Mouse (Mus musculus) ES-E14 (cell line): Measurements from ENCODE around the gene Pla2g16. TPM values are rescaled to one million over a fixed set of nuclear protein-coding genes. Genes with fewer than 3 reads are reported as not detected.
A peak's percentile ranks its signal among the peaks of the same experiment; 100 is the strongest.

Experiments used
- DNase-seq: peaks from one replicate; pipeline ENCODE4 v3.0.0-alpha.2; 2013; ENCODE audit warnings: low read depth, low spot score
- H3K27ac ChIP-seq: 2 replicates; pipeline ENCODE4 v1.5.1; 2012; ENCODE audit warnings: low read depth, mild to moderate bottlenecking, low read length, moderate library complexity, mixed read lengths; ENCODE audit not compliant: poor library complexity, insufficient read depth, severe bottlenecking
- H3K36me3 ChIP-seq: 2 replicates; pipeline ENCODE4 v1.6.1; 2012; ENCODE audit warnings: mild to moderate bottlenecking, low read length, moderate library complexity, mixed read lengths; ENCODE audit not compliant: control insufficient read depth, poor library complexity, insufficient read depth, severe bottlenecking
- H3K4me1 ChIP-seq, 2 experiments: fragments of 150-350 bp in 1 of 2; sonication (generic) in 1 of 2; 2 replicates each; pipeline ENCODE4 v1.6.1; 2012; ENCODE audit warnings: low read length in 2 of 2, mild to moderate bottlenecking in 1 of 2, mixed read lengths in 1 of 2; ENCODE audit not compliant: control insufficient read depth in 2 of 2, insufficient read depth in 2 of 2, poor library complexity in 1 of 2
- H3K4me3 ChIP-seq, 2 experiments: fragments of 150-350 bp in 1 of 2; sonication (generic) in 1 of 2; 2 replicates each; pipeline ENCODE4 v1.5.1; 2012; ENCODE audit warnings: low read length in 2 of 2, low read depth in 1 of 2, mild to moderate bottlenecking in 1 of 2, mixed read lengths in 1 of 2; ENCODE audit not compliant: insufficient read depth in 1 of 2, poor library complexity in 1 of 2, severe bottlenecking in 1 of 2
- H3K9ac ChIP-seq: 2 replicates; pipeline ENCODE4 v1.6.1; 2012; ENCODE audit warnings: low read depth, mild to moderate bottlenecking, low read length, mixed read lengths; ENCODE audit not compliant: poor library complexity, insufficient read depth, severe bottlenecking
- H3K9me3 ChIP-seq: fragments of 150-350 bp; sonication (generic); 2 replicates; pipeline ENCODE4 v1.6.1; 2012; ENCODE audit warnings: low read depth, mild to moderate bottlenecking, low read length; ENCODE audit not compliant: control insufficient read depth, insufficient read depth
- CHD2 ChIP-seq: IDR thresholded peaks from 2 replicates; pipeline ENCODE4 v1.6.1; 2014; ENCODE audit warnings: mild to moderate bottlenecking, low read depth, low read length, inconsistent platforms
- HCFC1 ChIP-seq: IDR thresholded peaks from 2 replicates; pipeline ENCODE4 v1.6.1; 2012; ENCODE audit warnings: low read length, inconsistent platforms, borderline replicate concordance; ENCODE audit not compliant: insufficient read depth
- MAFK ChIP-seq: IDR thresholded peaks from 2 replicates; pipeline ENCODE4 v1.6.1; 2014; ENCODE audit warnings: mild to moderate bottlenecking, low read depth, low read length, inconsistent platforms; ENCODE audit not compliant: insufficient read depth
- ZC3H11A ChIP-seq: IDR thresholded peaks from 2 replicates; pipeline ENCODE4 v1.6.1; 2012; ENCODE audit warnings: low read depth, mild to moderate bottlenecking, inconsistent platforms, low read length, borderline replicate concordance
- ZNF384 ChIP-seq: IDR thresholded peaks from 2 replicates; pipeline ENCODE4 v1.6.1; 2012; ENCODE audit warnings: low read depth, low read length, inconsistent platforms
- in situ Hi-C, 2 experiments: fragments of 600-800 bp; cut with MboI; formaldehyde crosslinking; loops; one replicate each; pipeline ENCODE4 v1.15.1; 2025; ENCODE audit warnings: low sequenced_read_pairs in 2 of 2, inconsistent platforms in 1 of 2; ENCODE audit not compliant: unreplicated experiment in 2 of 2
- total RNA-seq: library from RNA; depleted of rRNA; stranded (reverse); fragments of 300-350 nt; gene quantifications from 2 replicates; pipeline ENCODE4 v1.2.3, GENCODE M21; 2012

The Pla2g16 gene
- total RNA-seq, 1 experiment: 8.3 TPM

- in situ Hi-C loops: no loop called here
- Histone ChIP-seq H3K9me3 (no peaks in the 10 kb centered on the region), H3K4me1 (peaks cover 1 to 2% of the 10 kb centered on the region in 2 experiments; a peak in 2 of 4 replicates), H3K9ac (no peak overlapping the region), H3K27ac (no peak overlapping the region), H3K36me3 (no peaks in the 10 kb centered on the region), H3K4me3 (no peak overlapping the region)
- DNase-seq: no peak
- no peak for TF ChIP-seq HCFC1
- TF ChIP-seq CHD2: no peak
- no peak for TF ChIP-seq ZC3H11A
- no peak for TF ChIP-seq MAFK
- no peak for TF ChIP-seq ZNF384
These were observed 11.1 kb downstream of the Pla2g16 start for GRCm38 (mm10) chr19:7568364-7568763.

- Histone ChIP-seq H3K4me1 (peaks cover 1 to 2% of the 10 kb centered on the region in 2 experiments; a peak in 2 of 4 replicates), H3K36me3 (no peaks in the 10 kb centered on the region), H3K9ac (no peak overlapping the region), H3K9me3 (no peaks in the 10 kb centered on the region), H3K27ac (no peak overlapping the region), H3K4me3 (no peak overlapping the region)
- in situ Hi-C loops: no loop called here
- TF ChIP-seq ZNF384 (no peak), MAFK (no peak), ZC3H11A (no peak), HCFC1 (no peak), CHD2 (no peak)
- no peak for DNase-seq
These were observed 12.4 kb downstream of the Pla2g16 start for GRCm38 (mm10) chr19:7569650-7570049.

- in situ Hi-C loops: no loop called here
- Histone ChIP-seq H3K27ac (no peak overlapping the region), H3K4me1 (peaks cover 2 to 5% of the 10 kb centered on the region in 2 experiments; a peak in 3 of 4 replicates), H3K36me3 (no peaks in the 10 kb centered on the region), H3K4me3 (no peak overlapping the region), H3K9ac (no peak overlapping the region), H3K9me3 (no peaks in the 10 kb centered on the region)
- TF ChIP-seq CHD2 (no peak), ZNF384 (no peak), ZC3H11A (no peak)
- DNase-seq: no peak
These were observed 18.9 kb downstream of the Pla2g16 start for GRCm38 (mm10) chr19:7576180-7576579.

- no peak overlapping the region for H3K27ac ChIP-seq
- in situ Hi-C loops: no loop called here
- no peak overlapping the region for H3K9ac ChIP-seq
- TF ChIP-seq MAFK (no peak), CHD2 (no peak), HCFC1 (no peak), ZC3H11A (no peak), ZNF384 (no peak)
- H3K9me3 ChIP-seq: no peaks in the 10 kb centered on the region
- DNase-seq: no peak
- no peaks in the 10 kb centered on the region for H3K36me3 ChIP-seq
- no peak overlapping the region for H3K4me3 ChIP-seq
- H3K4me1 ChIP-seq: peaks cover 8 to 11% of the 10 kb centered on the region in 2 experiments; a peak in 3 of 4 replicates
These were observed 20.5 kb downstream of the Pla2g16 start for GRCm38 (mm10) chr19:7577710-7578109.

GRCm38 (mm10) chr19:7581042-7581441, 23.8 kb downstream of the Pla2g16 start:
- Histone ChIP-seq H3K9me3 (no peaks in the 10 kb centered on the region), H3K4me3 (no peak overlapping the region), H3K27ac (no peak overlapping the region), H3K4me1 (peaks cover 21 to 24% of the 10 kb centered on the region in 2 experiments), H3K9ac (no peak overlapping the region; the same call in 1 of the 2 replicates), H3K36me3 (no peaks in the 10 kb centered on the region)
- TF ChIP-seq HCFC1: 0 out of 2 replicates have a peak, but pooled peaks have one; percentile 42
- no peak for TF ChIP-seq CHD2
- peak; percentile 28 for DNase-seq
- in situ Hi-C loops: no loop called here
